Mouse (Mus musculus): ENCODE results near the gene Asphd2. TPM values are rescaled to one million over a fixed set of nuclear protein-coding genes. Genes with fewer than 3 reads are reported as not detected.

Gene Asphd2
- not detected in 2 replicates for polyA plus RNA-seq (2012)

DNA sequence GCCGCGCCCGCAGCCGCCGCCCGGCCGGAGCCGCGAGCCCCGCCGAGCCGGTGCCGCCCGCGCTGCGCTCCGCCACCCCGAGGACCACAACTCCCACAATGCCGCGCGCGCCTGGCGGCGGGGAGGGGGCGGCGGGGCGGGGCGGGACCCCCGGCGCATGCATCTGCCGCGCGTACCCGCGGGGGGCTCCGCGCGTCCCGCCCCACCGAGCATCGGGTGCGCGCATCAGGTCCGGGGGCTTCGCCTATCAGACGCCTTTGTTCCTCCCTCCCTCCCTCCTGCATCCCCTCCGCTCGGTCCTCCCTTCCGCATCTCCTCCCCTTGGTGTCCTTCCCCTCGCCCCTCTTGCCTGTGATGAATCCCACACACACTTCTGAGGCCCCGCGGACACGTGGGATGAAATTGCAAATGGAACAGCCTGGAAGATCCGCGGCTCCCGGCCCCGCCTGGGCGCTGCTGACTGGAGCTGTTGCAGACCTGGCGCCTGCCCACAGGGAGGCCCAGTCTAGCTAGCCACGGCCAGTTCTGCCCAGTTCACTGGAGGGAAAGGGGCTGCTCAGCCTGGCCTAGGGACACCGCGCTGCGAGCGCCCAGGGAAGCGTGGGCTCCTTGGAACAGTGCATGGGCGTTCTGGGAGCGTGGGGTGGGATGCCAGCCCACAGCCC lies at the start of gene Asphd2:
Asphd2 (minus strand) TSS at position 88 of the 665 bp plus-strand sequence.
- H3K4me3 ChIP-seq (replicated peaks): no peak within 1 kb of the TSS
- H3K9me3 ChIP-seq (ENCODE audit: control insufficient read depth, low read length): no peaks in the 10 kb centered on the region; the same call in 1 of the 2 replicates
- TF ChIP-seq TAL1 (IDR thresholded peaks at IDR 0.05; ENCODE audit: low read length): no peak
- TF ChIP-seq GATA1 (IDR thresholded peaks at IDR 0.05; ENCODE audit: low read length): no peak
- peaks cover 60% of the 10 kb centered on the region for H3K27me3 ChIP-seq (ENCODE audit: control insufficient read depth)
- H3K4me1 ChIP-seq (ENCODE audit: control insufficient read depth): peaks cover 3% of the 10 kb centered on the region; the same call in 1 of the 2 replicates
- H3K36me3 ChIP-seq (ENCODE audit: control insufficient read depth): no peaks in the 10 kb centered on the region

DNA sequence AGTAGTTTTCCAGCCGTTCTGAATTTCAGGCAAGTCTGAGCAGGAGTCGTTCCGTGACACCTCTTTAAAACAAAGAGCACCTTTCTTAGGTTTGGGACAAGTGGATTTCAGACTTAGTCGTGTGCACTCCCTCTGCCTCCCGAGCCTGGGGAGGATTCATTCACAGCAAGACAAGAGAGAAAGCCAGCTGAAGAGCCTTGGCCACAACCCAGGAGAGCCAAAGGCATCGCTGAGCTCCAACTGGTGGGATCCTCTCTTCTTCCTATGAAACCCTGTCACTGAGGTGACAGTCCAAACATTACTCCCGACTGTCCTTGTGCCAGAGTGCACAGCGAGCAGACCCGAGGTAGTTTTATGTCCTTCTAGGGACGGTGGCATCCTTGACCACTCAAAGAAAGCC lies 43.9 kb upstream of the Asphd2 start:
- Histone ChIP-seq H3K27me3 (ENCODE audit: control insufficient read depth) (no peaks in the 10 kb centered on the region), H3K4me1 (ENCODE audit: control insufficient read depth) (no peaks in the 10 kb centered on the region), H3K36me3 (ENCODE audit: control insufficient read depth) (no peaks in the 10 kb centered on the region), H3K4me3 (replicated peaks) (no peak overlapping the region), H3K9me3 (ENCODE audit: control insufficient read depth, low read length) (no peaks in the 10 kb centered on the region)
- no peak for TF ChIP-seq GATA1 (IDR thresholded peaks at IDR 0.05; ENCODE audit: low read length)
- TF ChIP-seq TAL1 (IDR thresholded peaks at IDR 0.05; ENCODE audit: low read length): no peak

DNA sequence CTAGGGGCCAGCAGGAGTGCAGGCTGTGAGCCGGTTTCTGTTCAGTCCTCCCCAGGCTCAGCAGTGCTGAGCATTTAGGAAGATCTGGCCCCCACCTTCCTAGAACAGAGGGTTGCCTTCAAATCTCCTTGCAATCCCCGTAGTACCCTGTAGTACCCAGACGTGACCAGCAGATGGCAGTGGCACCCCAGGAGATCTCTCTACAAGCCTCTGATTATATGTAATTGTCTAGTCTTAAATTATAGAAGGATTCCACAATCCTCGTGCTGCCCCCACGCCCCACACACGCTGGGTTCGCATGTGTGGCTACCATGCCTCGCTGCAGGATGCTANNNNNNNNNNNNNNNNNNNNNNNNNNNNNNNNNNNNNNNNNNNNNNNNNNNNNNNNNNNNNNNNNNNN lies 38.3 kb upstream of the Asphd2 start:
- TF ChIP-seq TAL1 (IDR thresholded peaks at IDR 0.05; ENCODE audit: low read length) (no peak), GATA1 (IDR thresholded peaks at IDR 0.05; ENCODE audit: low read length) (no peak)

DNA sequence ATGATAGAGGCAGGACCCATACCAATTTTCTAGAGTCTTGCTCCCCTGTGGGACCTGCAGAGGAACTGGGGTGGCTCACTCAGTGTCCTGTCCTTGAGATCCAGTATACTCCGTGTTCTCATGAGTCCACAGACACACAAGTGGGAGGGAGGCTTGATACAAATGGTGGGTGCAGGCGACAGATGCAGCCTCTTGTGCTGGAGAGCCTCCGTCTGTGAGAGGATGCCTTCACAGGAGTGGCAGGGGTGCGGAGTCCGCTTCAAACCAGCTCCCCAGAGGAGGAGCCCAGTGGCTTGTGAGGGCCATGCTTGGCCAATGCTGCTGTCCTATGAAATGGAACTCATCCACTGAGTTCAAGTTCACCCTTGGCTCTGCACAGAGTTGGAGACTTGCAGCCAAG lies 37.4 kb upstream of the Asphd2 start:
- no peaks in the 10 kb centered on the region for H3K36me3 ChIP-seq (ENCODE audit: control insufficient read depth)
- no peaks in the 10 kb centered on the region for H3K4me1 ChIP-seq (ENCODE audit: control insufficient read depth)
- TF ChIP-seq TAL1 (IDR thresholded peaks at IDR 0.05; ENCODE audit: low read length) (no peak), GATA1 (IDR thresholded peaks at IDR 0.05; ENCODE audit: low read length) (no peak)
- no peaks in the 10 kb centered on the region for H3K9me3 ChIP-seq (ENCODE audit: control insufficient read depth, low read length)
- no peak overlapping the region for H3K4me3 ChIP-seq (replicated peaks)
- peaks cover 10% of the 10 kb centered on the region for H3K27me3 ChIP-seq (ENCODE audit: control insufficient read depth)

More for the DNA sequence above, 38.3 kb upstream of the Asphd2 start:
- Histone ChIP-seq H3K4me1 (ENCODE audit: control insufficient read depth) (no peaks in the 10 kb centered on the region), H3K9me3 (ENCODE audit: control insufficient read depth, low read length) (no peaks in the 10 kb centered on the region), H3K36me3 (ENCODE audit: control insufficient read depth) (no peaks in the 10 kb centered on the region), H3K4me3 (replicated peaks) (no peak overlapping the region), H3K27me3 (ENCODE audit: control insufficient read depth) (peaks cover 10% of the 10 kb centered on the region)

DNA sequence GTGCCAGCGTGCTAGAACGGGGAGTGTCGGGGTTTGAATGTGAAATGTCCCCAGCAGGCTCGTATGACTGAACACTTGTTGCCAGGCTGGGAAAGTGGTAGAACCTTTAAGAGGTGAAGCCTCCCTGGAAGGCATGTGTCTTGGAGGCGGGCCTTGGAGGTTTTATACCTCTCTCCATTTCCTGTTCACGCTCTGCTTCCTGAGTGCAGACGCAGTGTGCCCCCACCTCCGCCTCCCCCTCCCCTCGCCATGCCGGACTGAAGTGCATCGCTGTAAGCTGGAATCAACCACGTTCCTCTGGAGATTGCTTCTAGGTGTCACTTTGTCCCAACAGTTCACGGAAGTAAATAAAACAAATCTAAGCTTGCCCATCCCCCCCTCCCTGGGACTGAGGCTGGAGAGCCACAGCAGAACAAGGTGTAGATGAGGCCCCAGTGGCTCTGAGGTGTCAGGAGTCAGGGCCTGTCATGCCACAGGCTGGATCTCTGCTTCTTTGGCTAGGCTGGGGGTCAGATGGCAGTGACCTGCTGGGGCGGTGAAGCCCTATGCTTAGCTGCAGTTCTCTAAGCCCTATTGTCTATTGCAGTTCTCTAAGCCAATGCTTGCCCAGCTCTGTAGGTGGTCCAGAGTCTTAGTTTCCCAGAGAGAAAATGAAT lies 36.6 kb upstream of the Asphd2 start:
- Histone ChIP-seq H3K4me1 (ENCODE audit: control insufficient read depth) (no peaks in the 10 kb centered on the region), H3K36me3 (ENCODE audit: control insufficient read depth) (no peaks in the 10 kb centered on the region), H3K27me3 (ENCODE audit: control insufficient read depth) (peaks cover 10% of the 10 kb centered on the region), H3K9me3 (ENCODE audit: control insufficient read depth, low read length) (no peaks in the 10 kb centered on the region), H3K4me3 (replicated peaks) (no peak overlapping the region)
- no peak for TF ChIP-seq TAL1 (IDR thresholded peaks at IDR 0.05; ENCODE audit: low read length)
- no peak for TF ChIP-seq GATA1 (IDR thresholded peaks at IDR 0.05; ENCODE audit: low read length)

DNA sequence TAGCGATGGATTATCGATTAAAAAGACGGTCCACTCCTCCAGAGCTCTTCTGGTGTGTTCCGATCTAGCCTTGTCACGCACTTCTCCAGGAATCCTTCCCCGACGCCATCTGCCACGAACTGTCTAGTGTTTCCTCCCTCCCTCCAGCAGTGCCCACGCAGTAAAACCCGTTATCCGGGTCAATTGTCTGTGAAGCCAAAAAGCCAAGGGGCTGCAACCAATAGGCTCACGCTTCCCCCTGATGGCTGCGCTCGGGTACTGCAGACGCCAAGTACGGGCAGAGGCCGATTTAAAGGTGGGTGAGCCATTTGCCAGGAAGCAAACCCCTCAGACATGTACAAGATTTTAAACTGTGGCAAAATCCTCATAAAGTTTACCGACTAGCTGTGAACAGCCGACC lies 34.3 kb upstream of the Asphd2 start:
- Histone ChIP-seq H3K27me3 (ENCODE audit: control insufficient read depth) (peaks cover 18% of the 10 kb centered on the region), H3K4me3 (replicated peaks) (no peak overlapping the region), H3K9me3 (ENCODE audit: control insufficient read depth, low read length) (no peaks in the 10 kb centered on the region), H3K36me3 (ENCODE audit: control insufficient read depth) (no peaks in the 10 kb centered on the region), H3K4me1 (ENCODE audit: control insufficient read depth) (no peaks in the 10 kb centered on the region)
- TF ChIP-seq TAL1 (IDR thresholded peaks at IDR 0.05; ENCODE audit: low read length): no peak
- TF ChIP-seq GATA1 (IDR thresholded peaks at IDR 0.05; ENCODE audit: low read length): no peak

DNA sequence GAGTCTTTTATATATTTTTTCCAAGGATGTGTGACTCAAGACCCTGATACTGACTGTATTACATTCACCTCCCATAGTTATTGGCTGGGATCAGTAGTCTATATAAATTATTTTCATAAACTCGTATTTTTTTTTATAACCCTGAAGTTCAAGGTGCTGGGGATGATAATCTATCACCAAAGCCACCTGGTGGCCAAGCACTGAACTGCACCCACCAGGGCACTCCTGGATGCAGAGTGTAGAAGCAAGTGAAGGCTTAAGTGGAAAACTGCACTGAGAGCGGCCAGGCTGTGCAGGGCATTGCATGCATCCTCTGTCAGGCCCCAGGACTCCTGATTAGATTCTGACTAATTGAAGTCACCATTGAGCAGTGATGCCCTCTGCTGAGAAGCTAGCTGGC lies 32.6 kb upstream of the Asphd2 start:
- H3K9me3 ChIP-seq (ENCODE audit: control insufficient read depth, low read length): no peaks in the 10 kb centered on the region
- H3K4me3 ChIP-seq (replicated peaks): no peak overlapping the region
- no peaks in the 10 kb centered on the region for H3K4me1 ChIP-seq (ENCODE audit: control insufficient read depth)
- TF ChIP-seq GATA1 (IDR thresholded peaks at IDR 0.05; ENCODE audit: low read length) (no peak), TAL1 (IDR thresholded peaks at IDR 0.05; ENCODE audit: low read length) (no peak)
- H3K27me3 ChIP-seq (ENCODE audit: control insufficient read depth): peaks cover 22% of the 10 kb centered on the region
- no peaks in the 10 kb centered on the region for H3K36me3 ChIP-seq (ENCODE audit: control insufficient read depth)

DNA sequence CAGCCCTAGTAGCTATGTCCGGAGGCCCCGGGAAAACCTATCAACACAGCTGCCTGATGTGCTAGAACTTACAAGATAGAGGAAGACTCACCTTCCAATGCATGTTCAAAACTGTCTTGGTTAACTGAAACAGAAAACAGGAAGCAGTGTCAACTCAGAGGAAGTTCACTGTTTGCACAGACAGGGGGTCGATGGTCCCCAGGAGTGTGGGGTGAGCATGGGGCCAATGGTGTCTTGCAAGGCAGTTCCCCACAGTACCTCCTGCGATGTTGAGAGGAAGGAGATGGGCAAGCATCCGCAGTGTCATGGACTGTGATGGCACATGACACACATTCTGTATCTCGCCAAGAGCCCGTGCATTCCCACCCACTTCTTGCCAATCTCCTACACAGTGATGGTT lies 32.0 kb upstream of the Asphd2 start:
- Histone ChIP-seq H3K36me3 (ENCODE audit: control insufficient read depth) (no peaks in the 10 kb centered on the region), H3K4me3 (replicated peaks) (no peak overlapping the region), H3K9me3 (ENCODE audit: control insufficient read depth, low read length) (no peaks in the 10 kb centered on the region), H3K4me1 (ENCODE audit: control insufficient read depth) (no peaks in the 10 kb centered on the region), H3K27me3 (ENCODE audit: control insufficient read depth) (peaks cover 22% of the 10 kb centered on the region)
- TF ChIP-seq GATA1 (IDR thresholded peaks at IDR 0.05; ENCODE audit: low read length): no peak
- TF ChIP-seq TAL1 (IDR thresholded peaks at IDR 0.05; ENCODE audit: low read length): no peak

DNA sequence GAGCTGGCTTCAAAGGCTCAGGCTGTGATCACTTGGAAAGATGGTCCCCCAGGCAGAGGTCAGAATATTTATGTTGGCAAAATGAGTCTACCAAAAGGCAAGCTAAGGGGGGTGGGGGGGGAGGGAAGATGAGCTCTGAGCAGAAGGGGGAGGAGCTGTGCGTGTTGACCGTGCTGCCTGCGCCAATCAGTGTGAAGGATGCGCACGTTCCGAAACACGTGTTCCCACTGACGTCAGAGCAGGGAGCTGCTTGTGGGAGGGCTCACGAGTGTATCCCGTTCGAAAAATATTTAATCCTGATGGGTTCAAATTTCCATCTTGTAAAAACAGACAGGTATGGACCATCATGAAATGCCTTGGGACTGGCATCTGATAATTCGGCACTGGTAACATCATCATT lies 24.9 kb upstream of the Asphd2 start:
- no peaks in the 10 kb centered on the region for H3K9me3 ChIP-seq (ENCODE audit: control insufficient read depth, low read length)
- H3K4me3 ChIP-seq (replicated peaks): no peak overlapping the region
- TF ChIP-seq TAL1 (IDR thresholded peaks at IDR 0.05; ENCODE audit: low read length) (no peak), GATA1 (IDR thresholded peaks at IDR 0.05; ENCODE audit: low read length) (no peak)
- no peaks in the 10 kb centered on the region for H3K4me1 ChIP-seq (ENCODE audit: control insufficient read depth)
- peaks cover 9% of the 10 kb centered on the region for H3K27me3 ChIP-seq (ENCODE audit: control insufficient read depth)
- no peaks in the 10 kb centered on the region for H3K36me3 ChIP-seq (ENCODE audit: control insufficient read depth)

Data from erythroblast, embryonic 14.5 days (primary cell).